Mouse (Mus musculus) midbrain, embryonic 13.5 days (tissue): Measurements from ENCODE around the gene Lrrc3c. TPM values are rescaled to one million over a fixed set of nuclear protein-coding genes. Genes with fewer than 3 reads are reported as not detected.

Experiments used
- ATAC-seq: fragments of 200-750 bp; cut with Nextera tagmentation; 2 replicates; pipeline ENCODE4 v1.8.0; 2017; ENCODE audit warnings: mild to moderate bottlenecking, moderate TSS enrichment, moderate library complexity
- H3K27ac ChIP-seq: fragments of 300-500 bp; sonication (generic); 2 replicates; pipeline ENCODE4 v1.5.1; 2015; ENCODE audit warnings: inconsistent platforms, mild to moderate bottlenecking, moderate library complexity
- H3K27me3 ChIP-seq: fragments of 300-500 bp; sonication (generic); 2 replicates; pipeline ENCODE4 v1.6.1; 2015; ENCODE audit warnings: mild to moderate bottlenecking, inconsistent platforms
- H3K36me3 ChIP-seq: fragments of 300-500 bp; sonication (generic); 2 replicates; pipeline ENCODE4 v1.6.1; 2015; ENCODE audit warnings: mild to moderate bottlenecking, inconsistent platforms
- H3K4me1 ChIP-seq: fragments of 300-500 bp; sonication (generic); replicated peaks from 2 replicates; pipeline ENCODE4 v1.6.1; 2015; ENCODE audit warnings: inconsistent platforms
- H3K4me2 ChIP-seq: fragments of 300-500 bp; sonication (generic); replicated peaks from 2 replicates; pipeline ENCODE4 v1.6.1; 2015; ENCODE audit warnings: moderate library complexity, mild to moderate bottlenecking, inconsistent platforms
- H3K4me3 ChIP-seq: fragments of 300-500 bp; sonication (generic); replicated peaks from 2 replicates; pipeline ENCODE4 v1.5.1; 2015; ENCODE audit warnings: mild to moderate bottlenecking, inconsistent platforms
- H3K9ac ChIP-seq: fragments of 300-500 bp; sonication (generic); replicated peaks from 2 replicates; pipeline ENCODE4 v1.6.1; 2015; ENCODE audit warnings: mild to moderate bottlenecking, inconsistent platforms
- H3K9me3 ChIP-seq: fragments of 300-500 bp; sonication (generic); 2 replicates; pipeline ENCODE4 v1.6.1; 2016; ENCODE audit warnings: mild to moderate bottlenecking, inconsistent platforms
- WGBS: fragments of 180-500 bp; shearing (Covaris S2); methylation state at CpG from one replicate; pipeline ENCODE4 v1.1.7; 2015; 5-methylcytosine and 5-hydroxymethylcytosine counted together
- polyA plus RNA-seq: library from polyadenylated mRNA; unstranded; fragments of >200 nt; fragmentation: Nextera tagmentation; extraction: Ambion mirVana; gene quantifications from 2 replicates; pipeline ENCODE4 v1.2.1, GENCODE M21; 2015

Gene Lrrc3c
- polyA plus RNA-seq, 1 experiment from 2014 or later = not detected

DNA sequence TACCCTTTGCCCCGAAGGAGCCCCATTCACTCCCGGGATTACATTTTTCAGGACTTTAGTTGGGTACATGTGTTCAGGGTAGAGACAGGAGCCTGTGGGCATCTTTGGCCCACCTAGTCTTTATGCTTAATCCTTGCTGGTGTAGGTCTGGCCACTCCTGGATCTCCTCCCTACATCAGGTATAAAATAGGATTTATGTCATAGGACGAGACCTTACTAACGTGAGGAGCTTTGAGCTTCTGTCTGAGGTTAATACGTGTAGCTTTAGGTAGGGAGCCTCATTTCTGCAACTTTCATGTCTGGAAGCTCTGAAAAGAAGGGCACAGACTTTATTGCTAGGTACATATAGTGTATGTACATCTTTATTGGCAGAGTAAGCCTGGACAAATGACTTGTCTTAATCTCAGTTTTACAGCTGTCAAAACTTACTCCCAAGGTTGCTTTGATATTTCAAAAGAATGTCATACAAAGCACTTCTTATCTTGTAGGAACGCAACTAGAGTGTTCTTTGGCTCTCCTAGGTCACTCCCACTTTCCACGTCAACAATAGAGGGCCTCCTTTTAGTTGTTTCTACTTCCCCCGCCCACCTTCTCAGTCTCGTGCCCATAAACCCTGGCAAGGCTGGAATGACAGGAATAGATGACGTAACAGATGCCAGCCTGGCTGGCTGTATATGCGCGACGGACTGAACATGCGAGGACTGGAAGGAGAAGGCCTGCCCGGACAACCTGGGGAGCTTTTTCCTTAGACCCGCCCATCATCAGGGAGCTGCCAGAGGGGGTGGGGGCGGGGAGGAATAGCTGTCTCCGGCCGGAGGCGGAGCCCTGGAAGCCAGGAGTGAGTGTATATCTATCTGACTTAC, 10.2 kb upstream of the Lrrc3c start:
- WGBS = 5% methylated on average over 20 of the region's 20 CpGs
- peak overlapping the region; percentile 93 for H3K4me2 ChIP-seq

DNA sequence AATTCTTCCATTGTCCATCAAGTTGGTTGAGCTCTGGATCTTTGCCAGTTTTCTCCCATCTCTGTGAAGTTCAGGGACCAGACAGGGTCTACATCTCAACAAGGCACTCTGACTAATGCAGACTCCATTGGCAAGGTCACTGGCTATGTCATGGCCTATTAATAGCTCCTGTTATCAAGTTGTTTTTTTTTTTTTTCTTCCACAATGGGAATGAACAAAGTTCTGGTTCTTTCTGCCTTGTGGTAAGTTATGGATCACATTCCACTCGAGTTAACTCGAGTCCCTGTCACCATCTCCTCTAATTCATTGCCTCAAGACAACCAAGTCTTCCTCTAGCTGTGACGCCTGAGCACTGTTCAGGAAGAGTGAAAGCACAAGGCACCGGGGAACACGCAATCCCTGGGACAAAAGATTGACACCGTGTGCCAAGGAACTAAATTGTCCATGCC, 9.2 kb upstream of the Lrrc3c start:
- WGBS = 76% methylated on average over 6 of the region's 6 CpGs
- Histone ChIP-seq H3K4me2 (no peak overlapping the region), H3K9ac (no peak overlapping the region), H3K4me1 (peaks cover 35% of the 10 kb centered on the region), H3K4me3 (no peak overlapping the region), H3K36me3 (no peaks in the 10 kb centered on the region; the same call in 1 of the 2 replicates), H3K9me3 (no peaks in the 10 kb centered on the region), H3K27ac (no peak overlapping the region), H3K27me3 (no peaks in the 10 kb centered on the region)
- no peak for ATAC-seq

More for the DNA sequence above, 10.2 kb upstream of the Lrrc3c start:
- Histone ChIP-seq H3K9ac (peak overlapping the region; percentile 39), H3K4me3 (peak overlapping the region; percentile 89), H3K36me3 (peaks cover 8% of the 10 kb centered on the region), H3K27me3 (no peaks in the 10 kb centered on the region), H3K9me3 (no peaks in the 10 kb centered on the region), H3K4me1 (peaks cover 35% of the 10 kb centered on the region), H3K27ac (peak overlapping the region; percentile 55)
- ATAC-seq = peak; percentile 41; the same call in 1 of the 2 replicates

- H3K27me3 ChIP-seq = 0 out of 2 replicates have a peak, but pooled peaks cover 3% of the 10 kb centered on the region
- ATAC-seq = no peak
Observed at GRCm38 (mm10) chr11:98589306-98589705, 8.8 kb upstream of the Lrrc3c start.

GRCm38 (mm10) chr11:98590548-98591445, 7.3 kb upstream of the Lrrc3c start:
- 75% methylated on average over 19 of the region's 19 CpGs for WGBS
- no peak for ATAC-seq
- H3K27ac ChIP-seq = no peak overlapping the region

More at GRCm38 (mm10) chr11:98589306-98589705, 8.8 kb upstream of the Lrrc3c start:
- H3K9ac ChIP-seq = no peak overlapping the region
- H3K9me3 ChIP-seq = no peaks in the 10 kb centered on the region
- no peak overlapping the region for H3K27ac ChIP-seq
- WGBS = 90% methylated on average over 8 of the region's 8 CpGs
- no peak overlapping the region for H3K4me2 ChIP-seq
- H3K4me3 ChIP-seq = no peak overlapping the region
- H3K36me3 ChIP-seq = no peaks in the 10 kb centered on the region
- H3K4me1 ChIP-seq = peaks cover 35% of the 10 kb centered on the region

GRCm38 (mm10) chr11:98595021-98595420, 3.1 kb upstream of the Lrrc3c start:
- no peak overlapping the region for H3K27ac ChIP-seq
- WGBS = 77% methylated on average over 6 of the region's 6 CpGs
- no peak overlapping the region for H3K4me3 ChIP-seq
- peaks cover 21% of the 10 kb centered on the region for H3K27me3 ChIP-seq
- no peak overlapping the region for H3K9ac ChIP-seq
- no peak overlapping the region for H3K4me2 ChIP-seq
- no peaks in the 10 kb centered on the region for H3K9me3 ChIP-seq
- H3K4me1 ChIP-seq = no peaks in the 10 kb centered on the region
- H3K36me3 ChIP-seq = no peaks in the 10 kb centered on the region
- no peak for ATAC-seq

More at GRCm38 (mm10) chr11:98590548-98591445, 7.3 kb upstream of the Lrrc3c start:
- Histone ChIP-seq H3K4me1 (peaks cover 20% of the 10 kb centered on the region), H3K36me3 (no peaks in the 10 kb centered on the region), H3K4me3 (no peak overlapping the region), H3K9me3 (no peaks in the 10 kb centered on the region), H3K27me3 (0 out of 2 replicates have a peak, but pooled peaks cover 3% of the 10 kb centered on the region), H3K9ac (no peak overlapping the region), H3K4me2 (no peak overlapping the region)

DNA sequence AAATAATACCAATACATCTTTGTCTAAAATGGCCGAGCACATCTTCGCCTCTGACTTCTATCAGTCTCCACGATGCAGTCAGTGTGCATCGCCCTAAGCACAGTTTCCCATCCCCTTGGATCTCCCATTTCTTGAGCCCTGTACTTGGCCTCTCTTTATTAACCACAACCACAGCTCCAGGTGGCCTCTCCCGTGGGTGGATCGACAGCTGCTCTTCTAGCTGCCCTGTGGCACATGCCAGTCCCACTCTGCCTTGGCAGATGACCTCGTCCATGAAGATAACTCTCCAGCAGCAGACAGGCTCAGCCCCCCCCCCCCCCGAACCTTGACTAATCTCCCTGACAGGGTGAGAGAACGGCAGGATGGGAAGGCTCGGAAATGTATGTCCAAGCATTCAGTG, 2.6 kb upstream of the Lrrc3c start:
- Histone ChIP-seq H3K36me3 (no peaks in the 10 kb centered on the region), H3K9ac (no peak overlapping the region), H3K4me3 (no peak overlapping the region), H3K27ac (no peak overlapping the region), H3K9me3 (no peaks in the 10 kb centered on the region), H3K4me1 (no peaks in the 10 kb centered on the region), H3K27me3 (peaks cover 22% of the 10 kb centered on the region), H3K4me2 (no peak overlapping the region)
- WGBS = 78% methylated on average over 10 of the region's 10 CpGs
- no peak for ATAC-seq

DNA sequence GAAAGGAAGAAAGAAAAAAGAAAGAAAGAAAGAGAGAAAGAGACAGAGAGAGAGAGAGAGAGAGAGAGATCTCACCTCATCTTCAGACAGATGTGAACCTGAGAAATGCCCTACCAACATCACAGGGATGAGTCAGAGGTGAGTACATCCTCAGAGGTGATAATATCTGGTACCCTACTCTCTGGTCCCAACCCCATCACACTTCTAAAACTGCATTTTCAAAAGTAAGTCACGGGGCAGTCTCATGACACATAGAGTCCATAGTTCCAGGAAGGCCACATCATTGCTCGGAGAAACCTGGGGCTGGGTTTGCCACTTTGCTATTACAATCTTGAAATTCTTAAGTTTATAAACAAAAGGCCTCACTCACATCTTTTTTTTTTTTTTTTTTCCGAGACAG, 2.1 kb upstream of the Lrrc3c start:
- Histone ChIP-seq H3K27me3 (peaks cover 22% of the 10 kb centered on the region), H3K4me1 (no peaks in the 10 kb centered on the region), H3K4me3 (no peak overlapping the region), H3K9me3 (no peaks in the 10 kb centered on the region), H3K4me2 (no peak overlapping the region), H3K9ac (no peak overlapping the region), H3K27ac (no peak overlapping the region), H3K36me3 (no peaks in the 10 kb centered on the region)
- ATAC-seq = no peak
- WGBS = 77% methylated on average over 3 of the region's 3 CpGs

DNA sequence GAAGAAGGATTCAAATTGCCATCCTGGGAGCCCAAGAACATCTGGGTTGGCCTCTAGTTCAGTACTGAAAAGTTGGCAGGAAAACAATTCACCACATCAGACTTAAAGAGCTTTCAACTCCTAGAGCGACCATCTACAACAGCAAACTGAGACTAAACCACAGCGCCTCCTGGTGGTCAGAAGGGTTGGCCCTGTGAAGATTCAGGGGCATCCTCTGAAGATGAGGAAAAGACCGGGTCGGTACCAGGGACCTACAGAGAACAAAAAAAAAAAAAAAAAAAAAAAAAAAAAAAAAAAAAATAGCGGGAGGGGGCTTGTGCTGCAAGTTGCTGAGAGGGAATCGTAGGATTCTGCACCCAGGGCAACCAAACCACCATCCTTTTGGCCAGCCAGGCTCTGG, 728 bp upstream of the Lrrc3c start:
- Histone ChIP-seq H3K4me2 (no peak overlapping the region), H3K9me3 (no peaks in the 10 kb centered on the region), H3K9ac (no peak overlapping the region), H3K27ac (no peak overlapping the region), H3K36me3 (no peaks in the 10 kb centered on the region), H3K4me3 (no peak overlapping the region), H3K4me1 (0 out of 2 replicates have a peak, but pooled peaks cover 5% of the 10 kb centered on the region), H3K27me3 (peaks cover 27% of the 10 kb centered on the region)
- 49% methylated on average over 6 of the region's 6 CpGs for WGBS
- ATAC-seq = no peak

GRCm38 (mm10) chr11:98598851-98599290, 780 bp downstream of the Lrrc3c start:
- peaks cover 27% of the 10 kb centered on the region for H3K27me3 ChIP-seq
- no peak overlapping the region for H3K27ac ChIP-seq
- 65% methylated on average over 18 of the region's 18 CpGs for WGBS
- no peak overlapping the region for H3K4me2 ChIP-seq
- H3K4me1 ChIP-seq = 0 out of 2 replicates have a peak, but pooled peaks cover 8% of the 10 kb centered on the region
- H3K4me3 ChIP-seq = no peak overlapping the region
- no peaks in the 10 kb centered on the region for H3K9me3 ChIP-seq
- H3K9ac ChIP-seq = 0 out of 2 replicates have a peak overlapping the region, but pooled peaks have one; percentile 14
- no peak for ATAC-seq
- no peaks in the 10 kb centered on the region for H3K36me3 ChIP-seq

DNA sequence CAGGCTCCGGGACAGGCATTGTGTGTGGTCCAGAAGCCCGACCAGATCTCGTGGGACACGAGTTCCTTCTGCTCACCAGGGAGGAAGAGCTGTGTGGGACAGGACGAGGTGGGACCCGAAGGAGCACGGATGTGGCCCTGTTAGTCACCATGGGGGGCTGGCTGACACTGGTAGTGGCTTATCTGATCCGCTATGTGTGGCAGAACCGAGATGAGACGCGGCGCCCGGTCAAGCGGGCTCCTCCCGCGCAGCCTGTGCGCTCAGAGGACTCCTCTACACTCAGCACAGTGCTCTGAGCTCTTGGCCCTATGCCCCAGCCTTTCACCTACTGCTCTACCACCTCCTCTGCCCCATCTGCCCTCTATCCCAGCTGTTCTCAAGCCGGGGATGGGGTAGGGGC, 1.2 kb downstream of the Lrrc3c start:
- Histone ChIP-seq H3K4me2 (no peak overlapping the region), H3K27ac (no peak overlapping the region), H3K4me1 (0 out of 2 replicates have a peak, but pooled peaks cover 8% of the 10 kb centered on the region), H3K9ac (0 out of 2 replicates have a peak overlapping the region, but pooled peaks have one; percentile 14), H3K9me3 (no peaks in the 10 kb centered on the region), H3K27me3 (peaks cover 23% of the 10 kb centered on the region), H3K4me3 (no peak overlapping the region), H3K36me3 (no peaks in the 10 kb centered on the region)
- no peak for ATAC-seq
- 49% methylated on average over 18 of the region's 18 CpGs for WGBS

DNA sequence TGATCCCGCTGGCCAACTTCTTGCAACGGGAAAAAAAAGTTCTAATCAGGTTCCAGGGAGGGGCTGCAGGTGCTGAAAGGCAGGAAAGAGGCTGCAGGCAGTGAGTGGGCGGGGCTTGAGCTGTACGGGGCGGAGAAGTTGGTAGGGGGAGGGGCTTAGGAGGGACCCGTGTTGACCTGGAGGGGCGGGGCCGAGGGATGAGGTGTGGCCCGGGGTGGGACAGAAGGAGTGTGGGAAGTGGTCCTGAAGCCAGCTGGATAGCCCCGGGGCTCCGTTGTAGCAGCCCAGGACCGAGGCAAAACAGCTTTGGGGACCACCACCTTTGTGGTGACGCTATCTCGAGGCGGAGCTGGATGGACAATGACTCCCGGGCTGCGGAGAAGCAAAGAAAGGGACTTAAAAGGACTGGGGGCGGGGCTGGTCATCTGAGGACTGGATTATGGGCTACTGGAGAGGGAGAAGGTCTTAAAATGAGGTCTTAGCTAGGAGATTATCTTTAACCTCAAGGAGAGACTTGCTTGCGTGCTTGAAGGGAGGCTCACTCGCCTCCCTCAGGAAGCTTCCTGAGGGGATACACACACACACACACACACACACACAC, 4.1 kb downstream of the Lrrc3c start:
- no peak overlapping the region for H3K27ac ChIP-seq
- peak; percentile 53; the same call in 1 of the 2 replicates for ATAC-seq
- WGBS = 1% methylated on average over 19 of the region's 20 CpGs

More for the DNA sequence above, 4.1 kb downstream of the Lrrc3c start:
- Histone ChIP-seq H3K4me2 (peak overlapping the region; percentile 53), H3K4me1 (0 out of 2 replicates have a peak, but pooled peaks cover 8% of the 10 kb centered on the region), H3K4me3 (peak overlapping the region; percentile 32), H3K36me3 (no peaks in the 10 kb centered on the region), H3K27me3 (peaks cover 23% of the 10 kb centered on the region), H3K9ac (no peak overlapping the region; the same call in 1 of the 2 replicates), H3K9me3 (no peaks in the 10 kb centered on the region)
